Mouse (Mus musculus) heart, adult 2 months (tissue): ENCODE results near the gene Rnase10. TPM values are rescaled to one million over a fixed set of nuclear protein-coding genes. Genes with fewer than 3 reads are reported as not detected.

Experiments
- DNase-seq, 2 experiments: peaks; one replicate each; pipeline ENCODE4 v3.0.0; 2021
- H3K27ac ChIP-seq: fragments of 200-600 bp; 2 replicates; pipeline ENCODE4 v1.8.1; 2022
- H3K27me3 ChIP-seq: fragments of 200-500 bp; 2 replicates; pipeline ENCODE4 v1.6.1; 2012; ENCODE audit warnings: mild to moderate bottlenecking, low read length, inconsistent platforms, mixed read lengths; ENCODE audit not compliant: control insufficient read depth, insufficient read depth
- H3K36me3 ChIP-seq: fragments of 200-500 bp; 2 replicates; pipeline ENCODE4 v1.6.1; 2012; ENCODE audit warnings: low read length, inconsistent platforms; ENCODE audit not compliant: control insufficient read depth, insufficient read depth
- H3K4me1 ChIP-seq: fragments of 200-500 bp; 2 replicates; pipeline ENCODE4 v1.6.1; 2011; ENCODE audit warnings: low read length; ENCODE audit not compliant: control insufficient read depth, insufficient read depth
- H3K4me3 ChIP-seq: fragments of 200-600 bp; 2 replicates; pipeline ENCODE4 v1.8.1; 2022
- H3K79me2 ChIP-seq: fragments of 200-500 bp; replicated peaks from 2 replicates; pipeline ENCODE4 v1.6.1; 2012; ENCODE audit warnings: mild to moderate bottlenecking, inconsistent platforms, low read length, moderate library complexity, mixed read lengths; ENCODE audit not compliant: control insufficient read depth, insufficient read depth
- H3K9ac ChIP-seq: fragments of 200-500 bp; 2 replicates; pipeline ENCODE4 v1.6.1; 2012; ENCODE audit warnings: low read depth, mild to moderate bottlenecking, control low read depth, inconsistent platforms, low read length, mixed read lengths
- CTCF ChIP-seq: fragments of 200-600 bp; IDR thresholded peaks from 2 replicates; pipeline ENCODE4 v1.8.1; 2022; ENCODE audit warnings: antibody characterized with exemption, mild to moderate bottlenecking, moderate library complexity
- EP300 ChIP-seq: fragments of 200-500 bp; IDR thresholded peaks from 2 replicates; pipeline ENCODE4 v1.6.1; 2011; ENCODE audit warnings: low read depth, low read length, control low read depth; ENCODE audit not compliant: insufficient read depth
- POLR2A ChIP-seq: fragments of 200-500 bp; IDR thresholded peaks from 2 replicates; pipeline ENCODE4 v1.6.1; 2011; ENCODE audit warnings: mild to moderate bottlenecking, low read depth, low read length, control low read depth; ENCODE audit not compliant: insufficient read depth
- WGBS: fragments of 180-500 bp; shearing (Covaris S2); methylation state at CpG from one replicate; pipeline ENCODE4 v1.1.7; 2018; 5-methylcytosine and 5-hydroxymethylcytosine counted together
- intact Hi-C: fragments of 180-260 bp; cut with DNase I; formaldehyde crosslinking; loops from one replicate; pipeline ENCODE4 v1.15.1; 2025
- polyA plus RNA-seq: library from polyadenylated mRNA; depleted of rRNA; stranded (reverse); fragments of >200 nt; gene quantifications from 2 replicates; pipeline ENCODE4 v1.2.3, GENCODE M21; 2012
- total RNA-seq, 2 experiments: library from RNA; stranded (reverse); gene quantifications; 2 replicates each; pipeline ENCODE4 v1.2.3; 2021

Rnase10 gene
- total and polyA plus RNA-seq, 3 experiments = 0.21 to 0.61 TPM; not detected in 1

GRCm38 (mm10) chr14:51041769-51042168, 34.2 kb downstream of the Rnase10 start, which contains the start of gene Rnase9:
Gene Rnase9 (minus strand): TSS chr14:51041869.
- H3K4me1 ChIP-seq = no peaks in the 10 kb centered on the region; the same call in 1 of the 2 replicates
- no peak within 1 kb of the TSS for H3K4me3 ChIP-seq
- no peak within 1 kb of the TSS for H3K27ac ChIP-seq
- WGBS = 90% methylated on average over 6 of the region's 6 CpGs
- no peak for TF ChIP-seq POLR2A
- TF ChIP-seq CTCF = no peak
- TF ChIP-seq EP300 = no peak
- H3K9ac ChIP-seq = no peak within 1 kb of the TSS
- no peak for DNase-seq
- H3K36me3 ChIP-seq = no peaks in the 10 kb centered on the region
- no peaks in the 10 kb centered on the region for H3K79me2 ChIP-seq
- no peaks in the 10 kb centered on the region for H3K27me3 ChIP-seq
- intact Hi-C loops = no loop called here

GRCm38 (mm10) chr14:51047846-51048245, 40.3 kb downstream of the Rnase10 start:
- no peak overlapping the region for H3K9ac ChIP-seq
- 21% methylated on average over 5 of the region's 5 CpGs for WGBS
- intact Hi-C loops = no loop called here
- no peak overlapping the region for H3K27ac ChIP-seq
- H3K4me1 ChIP-seq = no peaks in the 10 kb centered on the region
- TF ChIP-seq EP300 (no peak), CTCF (no peak), POLR2A (no peak)
- no peaks in the 10 kb centered on the region for H3K27me3 ChIP-seq
- no peaks in the 10 kb centered on the region for H3K36me3 ChIP-seq
- no peaks in the 10 kb centered on the region for H3K79me2 ChIP-seq
- H3K4me3 ChIP-seq = no peak overlapping the region
- DNase-seq = no peak

GRCm38 (mm10) chr14:51050063-51050462, 42.5 kb downstream of the Rnase10 start, which contains the start of gene Rnase11:
Gene Rnase11 (minus strand): TSS chr14:51050163.
- no peak for TF ChIP-seq POLR2A
- no peak for TF ChIP-seq CTCF
- TF ChIP-seq EP300 = no peak
- WGBS = 84% methylated on average over 2 of the region's 2 CpGs
- intact Hi-C loops = no loop called here

GRCm38 (mm10) chr14:51051941-51052340, 44.4 kb downstream of the Rnase10 start:
- H3K36me3 ChIP-seq = no peaks in the 10 kb centered on the region
- no peak for DNase-seq
- 56% methylated on average over 5 of the region's 5 CpGs for WGBS
- no peaks in the 10 kb centered on the region for H3K4me1 ChIP-seq
- H3K79me2 ChIP-seq = no peaks in the 10 kb centered on the region
- H3K4me3 ChIP-seq = no peak overlapping the region
- intact Hi-C loops = loop anchor here (1.0 kb wide), 1 partner anchor 23 kb away; no protein-coding TSS in a partner anchor
- no peak for TF ChIP-seq EP300
- TF ChIP-seq POLR2A = no peak
- TF ChIP-seq CTCF = no peak
- H3K27ac ChIP-seq = no peak overlapping the region
- no peak overlapping the region for H3K9ac ChIP-seq
- H3K27me3 ChIP-seq = no peaks in the 10 kb centered on the region

More at GRCm38 (mm10) chr14:51050063-51050462, 42.5 kb downstream of the Rnase10 start, which contains the start of gene Rnase11:
- Histone ChIP-seq H3K27me3 (no peaks in the 10 kb centered on the region), H3K79me2 (no peaks in the 10 kb centered on the region), H3K4me1 (no peaks in the 10 kb centered on the region), H3K27ac (no peak within 1 kb of the TSS), H3K4me3 (no peak within 1 kb of the TSS), H3K9ac (no peak within 1 kb of the TSS), H3K36me3 (no peaks in the 10 kb centered on the region)
- no peak for DNase-seq

- 75% methylated on average over 5 of the region's 5 CpGs for WGBS
Measured at GRCm38 (mm10) chr14:51053176-51053575, 45.6 kb downstream of the Rnase10 start.

GRCm38 (mm10) chr14:51054243-51055237, 47.0 kb downstream of the Rnase10 start:
- no peaks in the 10 kb centered on the region for H3K36me3 ChIP-seq
- DNase-seq = no peak
- H3K4me3 ChIP-seq = no peak overlapping the region
- H3K4me1 ChIP-seq = no peaks in the 10 kb centered on the region
- WGBS = 80% methylated on average over 13 of the region's 13 CpGs
- H3K9ac ChIP-seq = no peak overlapping the region
- intact Hi-C loops = no loop called here
- no peak overlapping the region for H3K27ac ChIP-seq
- H3K79me2 ChIP-seq = no peaks in the 10 kb centered on the region
- TF ChIP-seq POLR2A (no peak), EP300 (no peak), CTCF (no peak)
- H3K27me3 ChIP-seq = no peaks in the 10 kb centered on the region

More at GRCm38 (mm10) chr14:51053176-51053575, 45.6 kb downstream of the Rnase10 start:
- Histone ChIP-seq H3K79me2 (no peaks in the 10 kb centered on the region), H3K9ac (no peak overlapping the region), H3K27me3 (no peaks in the 10 kb centered on the region), H3K4me1 (no peaks in the 10 kb centered on the region), H3K4me3 (no peak overlapping the region), H3K27ac (no peak overlapping the region), H3K36me3 (no peaks in the 10 kb centered on the region)
- intact Hi-C loops = no loop called here
- no peak for TF ChIP-seq EP300
- no peak for TF ChIP-seq CTCF
- TF ChIP-seq POLR2A = no peak
- no peak for DNase-seq
